Mouse (Mus musculus): ENCODE data around the gene Rspo3.

The Rspo3 gene

DNA sequence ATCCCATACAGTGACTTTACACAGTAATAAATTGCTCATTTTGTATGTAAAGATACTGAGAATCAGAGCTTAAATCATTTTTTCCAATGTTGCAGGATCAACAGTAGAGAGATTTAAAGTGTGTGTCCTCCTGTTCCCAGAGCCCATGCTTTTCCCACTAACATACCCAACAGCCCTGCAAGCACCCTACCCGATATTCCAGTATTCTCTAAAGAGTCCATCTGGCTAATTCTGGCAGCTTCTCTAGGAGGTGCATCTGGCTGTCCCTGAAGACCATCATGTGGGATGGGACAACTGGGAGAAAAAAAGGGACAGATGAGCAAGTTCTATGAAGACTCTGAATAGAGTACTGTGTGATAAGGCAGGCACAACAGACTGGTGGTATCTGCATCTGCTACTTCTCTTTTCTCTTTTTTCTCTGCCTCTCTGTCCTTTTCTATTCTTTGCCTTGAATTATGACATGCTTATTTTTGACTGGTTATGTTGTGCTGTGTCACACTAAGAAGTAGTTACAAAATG lies 102.7 kb downstream of the Rspo3 start:
- DNase-seq = no peak

DNA sequence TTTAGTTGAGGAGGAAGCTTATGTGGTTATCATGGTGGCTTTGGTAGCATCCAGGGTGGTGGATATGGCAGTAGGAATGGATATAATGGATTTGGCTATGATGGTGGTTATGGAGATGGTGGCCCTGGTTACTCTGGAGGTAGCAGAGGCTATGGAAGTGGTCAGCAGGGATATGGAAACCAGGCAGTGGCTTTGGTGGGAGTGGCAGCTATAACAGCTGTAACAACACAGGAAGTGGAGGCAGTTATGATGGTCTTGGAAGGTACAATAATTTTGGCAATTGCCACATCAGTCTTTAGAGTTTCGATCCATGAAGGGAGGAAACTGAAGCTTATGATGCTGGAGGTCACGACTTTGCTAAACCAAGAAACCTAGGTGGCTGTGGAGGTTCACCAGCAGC lies 109.0 kb downstream of the Rspo3 start:
- no peak for DNase-seq

DNA sequence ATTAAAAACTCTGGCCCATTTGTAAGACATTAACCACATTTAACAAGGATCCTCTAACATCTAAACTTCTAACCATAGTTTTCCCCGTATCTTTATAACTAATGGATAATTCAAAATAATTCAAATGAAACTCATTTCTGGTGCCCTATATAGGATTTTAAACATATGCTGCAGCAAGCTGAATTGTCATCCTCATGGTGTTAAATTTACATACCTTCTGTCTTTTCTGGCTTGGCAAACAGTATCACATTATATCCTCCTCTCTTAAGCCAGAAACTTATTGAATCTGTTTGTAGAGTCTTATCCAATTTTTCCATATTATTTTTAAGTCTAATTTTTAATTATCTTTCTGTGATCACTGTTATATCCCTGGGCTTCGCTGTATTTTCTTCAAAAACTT lies 111.1 kb downstream of the Rspo3 start:
- no peak for DNase-seq

DNA sequence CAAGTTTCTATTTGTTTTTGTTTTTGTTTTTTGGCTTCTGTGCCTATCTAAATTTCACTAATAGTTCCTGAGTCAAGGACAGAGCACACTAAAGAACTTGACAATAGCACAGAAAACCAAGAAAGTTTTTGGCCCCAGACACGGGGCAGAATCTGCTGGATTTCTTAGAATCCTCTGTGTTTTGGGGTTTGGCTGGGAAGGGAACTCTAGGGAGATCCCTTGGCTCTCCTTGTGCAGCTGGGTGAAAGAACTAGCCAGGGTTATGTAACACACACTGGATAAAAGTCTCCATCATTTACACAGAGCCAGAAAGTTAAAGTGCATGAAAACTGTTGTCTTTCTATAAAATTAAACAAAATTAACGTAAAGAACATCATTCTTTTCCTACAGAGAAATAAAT lies 121.3 kb downstream of the Rspo3 start:
- DNase-seq = no peak

DNA sequence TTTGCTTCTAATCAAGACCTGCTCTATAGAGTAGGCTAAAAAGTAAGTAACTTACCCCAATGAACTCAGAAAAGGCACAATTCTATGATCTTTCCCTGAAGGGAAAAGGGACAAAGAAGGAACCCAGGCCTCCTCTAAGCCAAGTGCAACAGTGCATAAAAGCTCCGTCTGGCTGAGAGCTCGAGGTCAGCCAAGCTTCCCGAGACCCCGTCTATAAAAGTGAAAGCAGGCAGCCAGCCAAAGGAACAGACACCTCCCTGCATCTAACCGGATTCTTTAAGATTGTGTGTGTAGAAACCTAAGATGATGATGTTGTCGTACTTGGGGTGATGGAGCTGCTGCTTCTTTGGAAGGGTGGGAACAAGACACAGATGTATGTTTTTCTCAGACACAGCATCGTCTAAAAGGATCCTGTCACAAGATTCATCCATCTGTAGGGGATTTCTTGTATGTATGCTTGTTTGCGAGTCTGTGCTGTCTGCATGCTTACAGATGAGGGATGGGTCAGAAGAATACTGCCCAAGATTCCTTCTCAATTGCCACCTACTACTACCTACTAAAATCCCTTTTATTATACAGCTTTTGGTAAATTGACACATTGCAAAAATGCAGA lies 132.9 kb downstream of the Rspo3 start:
- DNase-seq = peak in 1 of 2 experiments; percentile 6

Data from kidney, postnatal 36 days (tissue).